Mouse (Mus musculus) kidney, adult 18-20 months (tissue): ENCODE measurements around the gene Smim13.
"Not testable (repeated sequence)": the region's sequence is repeated elsewhere in the genome, so short reads cannot be mapped to it uniquely, and the experiment has no call there.

Source experiments
- DNase-seq: peaks from one replicate; pipeline ENCODE4 v3.0.0; 2021

Gene Smim13

DNA sequence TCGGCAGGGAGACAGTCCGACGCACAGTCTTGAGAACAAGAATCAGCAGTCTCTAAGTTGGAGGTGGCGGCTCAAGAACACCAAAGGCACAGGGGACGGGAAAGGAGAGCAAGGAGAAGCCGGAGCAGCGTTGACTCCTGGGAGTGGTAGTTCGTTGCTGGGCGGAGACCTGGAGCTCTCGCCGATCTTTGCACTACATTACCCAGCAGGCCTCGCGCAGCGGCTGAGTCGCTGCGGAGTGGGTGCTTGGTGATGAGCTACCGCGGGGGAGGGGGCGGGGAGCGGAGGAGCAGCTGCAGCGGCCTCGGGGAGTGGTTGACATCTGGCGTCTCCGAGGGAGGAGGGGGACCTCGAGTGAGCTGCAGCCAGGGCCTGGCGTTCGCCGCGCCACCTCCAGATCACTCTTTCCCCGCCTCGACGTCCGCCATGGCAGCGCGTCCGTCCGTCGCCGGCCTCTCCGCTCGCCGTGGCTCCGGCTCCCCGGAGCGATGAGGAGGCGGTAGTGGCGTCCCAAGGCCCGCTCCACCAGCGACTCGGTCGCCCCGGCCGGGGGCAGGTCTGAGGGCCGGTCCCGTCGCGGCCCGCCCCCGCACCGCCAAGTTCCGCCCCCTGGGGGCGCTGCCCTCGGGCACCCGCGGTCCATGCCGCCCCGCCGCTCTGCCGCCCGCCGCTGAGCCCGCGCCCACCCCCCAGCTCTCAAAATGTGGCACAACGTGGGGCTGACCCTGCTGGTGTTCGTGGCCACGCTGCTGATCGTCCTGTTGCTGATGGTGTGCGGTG lies at the start of gene Smim13:
Gene Smim13 (plus strand): TSS at position 307 of the 780 bp plus-strand sequence.
- DNase-seq, result peak; percentile 91

- DNase-seq, result no peak
These were observed 48.8 kb upstream of the Smim13 start for GRCm38 (mm10) chr13:41200861-41201260.

DNA sequence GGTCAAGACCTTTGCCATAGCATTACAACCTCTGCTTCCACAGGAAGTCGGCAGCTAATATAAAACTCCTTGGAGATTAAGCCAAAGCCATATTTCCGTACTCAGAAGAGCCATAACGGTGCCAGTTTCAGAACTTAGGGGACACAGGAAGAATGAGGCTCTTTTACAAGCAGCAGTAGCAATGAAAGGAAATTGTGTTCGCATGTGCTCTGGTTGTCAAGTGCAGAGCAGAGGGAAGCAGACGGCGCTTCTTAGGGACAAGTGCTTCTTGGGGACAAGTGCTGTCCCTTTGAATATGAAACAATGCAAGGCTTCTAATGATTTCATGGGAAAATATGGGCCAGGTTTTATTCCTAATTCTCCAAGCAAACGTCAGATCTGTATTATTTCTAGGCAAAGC lies 46.4 kb upstream of the Smim13 start:
- DNase-seq, result no peak

DNA sequence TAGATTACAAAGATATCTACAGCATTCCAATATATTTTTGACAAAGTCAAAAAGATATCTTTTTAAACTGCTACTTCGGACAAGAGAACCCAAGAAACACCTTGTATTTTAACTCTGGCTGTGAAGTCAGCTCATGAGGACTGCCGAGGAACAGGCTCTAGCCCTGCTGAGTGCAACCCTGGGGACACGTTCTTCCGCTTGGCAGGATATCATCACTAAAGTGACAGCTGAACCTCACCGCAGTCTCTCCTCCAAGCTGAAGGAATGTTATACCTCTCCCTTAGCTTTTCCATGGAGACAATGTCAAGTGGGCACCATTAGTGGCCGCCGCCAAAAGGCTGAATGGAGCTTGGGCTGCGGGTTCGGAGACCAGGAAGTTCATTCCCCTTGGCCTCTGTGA lies 46.0 kb upstream of the Smim13 start:
- no peak for DNase-seq

DNA sequence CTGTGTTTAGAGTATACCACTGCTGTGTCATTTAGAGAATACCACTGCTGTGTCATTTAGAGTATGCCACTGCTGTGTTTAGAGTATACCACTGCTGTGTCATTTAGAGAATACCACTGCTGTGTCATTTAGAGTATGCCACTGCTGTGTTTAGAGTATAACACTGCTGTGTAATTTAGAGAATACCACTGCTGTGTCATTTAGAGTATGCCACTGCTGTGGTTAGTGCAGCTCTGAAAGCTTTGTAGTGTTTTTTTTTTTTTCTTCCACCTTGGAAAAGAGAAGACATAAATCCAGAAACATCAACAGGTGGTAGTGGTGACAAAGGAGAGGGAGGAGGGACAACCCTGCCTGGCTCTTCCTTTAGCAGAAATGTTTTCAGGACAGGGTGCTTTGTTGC lies 44.1 kb upstream of the Smim13 start:
- DNase-seq, result not testable (repeated sequence)

- no peak for DNase-seq
These were observed 43.4 kb upstream of the Smim13 start for GRCm38 (mm10) chr13:41206241-41206640.

GRCm38 (mm10) chr13:41211276-41211675 lies 38.4 kb upstream of the Smim13 start:
- DNase-seq, result no peak

- DNase-seq, result peak; percentile 29
These were observed 36.9 kb upstream of the Smim13 start for GRCm38 (mm10) chr13:41212558-41213322.

- DNase-seq, result no peak
These were observed 34.0 kb upstream of the Smim13 start for GRCm38 (mm10) chr13:41215669-41216068.

DNA sequence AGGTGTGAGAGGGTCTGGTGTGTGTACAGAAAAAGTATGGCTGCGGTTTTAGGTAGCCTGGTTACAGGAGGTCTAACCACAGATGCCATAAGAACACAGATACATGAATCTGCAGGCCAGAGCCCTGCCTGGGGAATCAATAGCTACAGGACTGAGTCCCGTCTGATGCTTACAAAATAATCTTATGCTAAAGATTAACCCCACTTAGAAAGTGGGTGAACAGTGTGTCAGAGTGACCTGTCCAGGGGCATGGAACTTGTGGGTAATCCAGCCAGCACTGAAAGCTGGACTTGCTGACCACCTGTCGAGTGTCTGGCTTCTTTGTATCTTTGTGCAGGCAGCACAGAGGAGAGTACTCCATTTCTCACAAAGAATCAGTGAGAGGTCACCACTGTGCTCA lies 33.4 kb upstream of the Smim13 start:
- DNase-seq, result no peak

DNA sequence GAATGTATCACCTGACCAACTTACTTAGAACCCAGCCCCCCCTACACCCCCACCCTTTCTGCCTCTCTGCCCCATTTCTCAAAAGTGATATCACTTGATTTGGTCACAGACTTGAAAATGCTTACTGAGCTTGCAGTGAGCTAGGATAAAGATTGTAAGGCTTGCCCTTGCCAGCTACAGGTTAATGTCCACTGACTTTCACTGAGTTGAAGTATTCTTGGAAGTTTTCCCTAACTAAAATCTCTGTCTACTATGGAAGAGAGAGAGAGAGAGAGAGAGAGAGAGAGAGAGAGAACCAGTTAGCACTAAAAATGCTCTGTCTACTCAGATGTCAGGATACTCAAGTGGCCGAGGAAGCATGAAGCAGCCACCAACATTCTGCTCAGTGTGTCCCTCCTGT lies 30.6 kb upstream of the Smim13 start:
- DNase-seq, result peak; percentile 24

GRCm38 (mm10) chr13:41219687-41220303 lies 29.8 kb upstream of the Smim13 start:
- DNase-seq, result peak; percentile 48

- DNase-seq, result peak; percentile 72
These were observed 29.3 kb upstream of the Smim13 start, which contains the start of gene Elovl2 for GRCm38 (mm10) chr13:41220304-41220834. Gene Elovl2, minus strand, starts transcription at chr13:41220405.

- no peak for DNase-seq
These were observed 23.1 kb upstream of the Smim13 start for GRCm38 (mm10) chr13:41226513-41226912.

GRCm38 (mm10) chr13:41228060-41228459 lies 21.6 kb upstream of the Smim13 start:
- no peak for DNase-seq

GRCm38 (mm10) chr13:41230256-41230655 lies 19.4 kb upstream of the Smim13 start:
- no peak for DNase-seq

- no peak for DNase-seq
These were observed 18.2 kb upstream of the Smim13 start for GRCm38 (mm10) chr13:41231389-41231983.

- peak; percentile 84 for DNase-seq
These were observed 17.4 kb upstream of the Smim13 start for GRCm38 (mm10) chr13:41232209-41232608.

DNA sequence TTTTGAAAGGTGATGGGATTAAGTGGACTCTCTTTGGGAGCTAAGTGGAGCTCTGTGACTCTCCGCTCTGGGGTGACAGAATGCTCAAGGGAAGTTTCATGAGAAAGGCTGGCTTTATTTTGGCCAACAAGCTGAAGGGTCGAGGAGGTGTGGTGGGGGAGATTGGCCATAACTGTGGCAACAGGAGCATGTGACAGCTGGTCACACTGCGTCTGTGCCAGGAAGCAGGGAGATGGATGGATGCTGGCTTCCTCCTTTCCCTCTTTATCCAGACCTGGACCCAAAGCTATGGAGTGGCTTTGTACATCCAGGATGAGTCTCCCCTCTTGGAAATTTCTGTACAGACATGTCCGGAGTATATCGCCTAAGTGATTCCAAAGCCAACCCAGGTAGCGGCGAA lies 16.4 kb upstream of the Smim13 start:
- DNase-seq, result no peak

GRCm38 (mm10) chr13:41235181-41235580 lies 14.5 kb upstream of the Smim13 start:
- DNase-seq, result no peak

DNA sequence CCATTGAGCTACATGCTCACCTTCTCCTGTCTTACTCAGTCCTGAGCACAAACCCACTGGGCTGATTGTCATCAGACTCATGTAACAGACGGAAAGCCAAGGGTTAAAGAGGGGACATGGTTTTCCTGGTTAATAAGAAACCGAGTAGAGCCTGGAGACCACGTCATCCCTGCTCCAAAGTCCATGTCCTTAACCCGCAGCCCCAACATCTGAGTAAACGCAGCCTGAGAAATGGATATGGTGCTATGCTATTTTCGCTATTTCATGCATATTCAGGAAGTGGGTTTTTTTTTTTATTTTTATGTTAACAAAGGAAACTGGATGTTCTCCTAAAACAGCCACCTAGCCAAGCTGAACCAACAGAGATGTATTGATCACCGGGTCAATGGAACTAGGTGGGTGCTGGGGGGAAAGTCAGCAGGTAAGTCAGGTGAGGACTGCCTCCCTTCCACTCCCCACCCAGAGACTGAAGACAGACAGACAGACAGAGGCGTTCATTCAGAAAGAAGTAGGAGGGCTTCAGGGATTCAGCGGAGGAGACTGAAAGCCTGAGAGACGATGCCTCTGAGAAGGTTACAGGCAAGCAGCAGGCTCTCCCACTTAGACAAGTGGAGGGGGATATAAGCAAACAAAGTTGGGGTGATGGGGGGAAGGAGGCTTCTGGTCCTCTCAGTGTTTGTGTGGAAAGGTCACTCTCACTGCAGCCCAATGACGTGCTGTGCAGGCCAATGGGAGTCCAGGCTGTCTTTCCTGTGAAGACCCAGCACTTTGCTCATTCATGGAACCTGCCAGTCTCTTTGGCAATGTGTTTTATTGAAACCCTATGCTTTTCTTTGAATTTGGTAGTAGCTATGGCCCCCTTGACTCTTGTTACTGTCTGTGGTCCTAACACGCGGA lies 13.6 kb upstream of the Smim13 start:
- DNase-seq, result peak; percentile 53
